Mouse (Mus musculus) embryo, embryonic 11.5 days (tissue): Measurements from ENCODE around the gene Apobec3.

ENCODE experiments used
- DNase-seq: peaks from one replicate; pipeline ENCODE4 v3.0.0-alpha.2; 2012; ENCODE audit warnings: low read depth, low spot score

Gene Apobec3

GRCm38 (mm10) chr15:79891436-79892212, at the start of gene Apobec3:
Apobec3 (plus strand) TSS chr15:79891659.
- peak; percentile 50 for DNase-seq

GRCm38 (mm10) chr15:79842985-79843384, 48.5 kb upstream of the Apobec3 start:
- DNase-seq: no peak

- DNase-seq: no peak
Measured at GRCm38 (mm10) chr15:79845986-79846385, 45.5 kb upstream of the Apobec3 start.

GRCm38 (mm10) chr15:79847100-79847499, 44.4 kb upstream of the Apobec3 start:
- DNase-seq: no peak

- no peak for DNase-seq
Measured at GRCm38 (mm10) chr15:79850143-79850542, 41.3 kb upstream of the Apobec3 start.

GRCm38 (mm10) chr15:79858979-79859378, 32.5 kb upstream of the Apobec3 start:
- no peak for DNase-seq

GRCm38 (mm10) chr15:79859821-79860220, 31.6 kb upstream of the Apobec3 start:
- no peak for DNase-seq

GRCm38 (mm10) chr15:79867260-79868002, 24.0 kb upstream of the Apobec3 start:
- no peak for DNase-seq

- DNase-seq: no peak
Measured at GRCm38 (mm10) chr15:79873545-79873944, 17.9 kb upstream of the Apobec3 start.

GRCm38 (mm10) chr15:79873995-79874394, 17.5 kb upstream of the Apobec3 start:
- no peak for DNase-seq

GRCm38 (mm10) chr15:79875261-79875995, 16.0 kb upstream of the Apobec3 start:
- DNase-seq: no peak

- no peak for DNase-seq
Measured at GRCm38 (mm10) chr15:79878725-79879136, 12.7 kb upstream of the Apobec3 start.

- DNase-seq: no peak
Measured at GRCm38 (mm10) chr15:79879319-79879718, 12.1 kb upstream of the Apobec3 start.

GRCm38 (mm10) chr15:79880477-79880876, 11.0 kb upstream of the Apobec3 start:
- DNase-seq: no peak

GRCm38 (mm10) chr15:79882623-79883267, 8.7 kb upstream of the Apobec3 start:
- DNase-seq: no peak

- peak; percentile 77 for DNase-seq
Measured at GRCm38 (mm10) chr15:79883352-79883822, 8.1 kb upstream of the Apobec3 start.

- DNase-seq: no peak
Measured at GRCm38 (mm10) chr15:79884820-79885219, 6.6 kb upstream of the Apobec3 start.

- DNase-seq: no peak
Measured at GRCm38 (mm10) chr15:79892213-79892541, 718 bp downstream of the Apobec3 start.

GRCm38 (mm10) chr15:79892995-79893823, 1.8 kb downstream of the Apobec3 start:
- DNase-seq: no peak

GRCm38 (mm10) chr15:79893824-79894123, 2.3 kb downstream of the Apobec3 start:
- DNase-seq: no peak

GRCm38 (mm10) chr15:79894343-79894742, 2.9 kb downstream of the Apobec3 start:
- DNase-seq: no peak
